Mouse (Mus musculus) leukemia stem cell, adult 10-12 weeks (primary cell): ENCODE results near the gene D1Ertd622e. TPM values are rescaled to one million over a fixed set of nuclear protein-coding genes. Genes with fewer than 3 reads are reported as not detected.

Source experiments
- polyA plus RNA-seq: library from polyadenylated mRNA; stranded (reverse); fragments of >175 nt; gene quantifications from 2 replicates; pipeline ENCODE4 v1.2.3, GENCODE M21; 2012; ENCODE audit warnings: low replicate concordance

The D1Ertd622e gene
- polyA plus RNA-seq: 5.6 and 33.0 TPM in 2 replicates

GRCm38 (mm10) chr1:97661406-97662241, at the start of gene D1Ertd622e:
Gene D1Ertd622e, minus strand, starts transcription at chr1:97662074.

Other genes starting within 250 kb of the D1Ertd622e start
- 1.0 and 3.6 TPM in 2 replicates for gene Gin1, start 108.1 kb upstream of the D1Ertd622e start, polyA plus RNA-seq
- gene Ppip5k2, start 108.3 kb upstream of the D1Ertd622e start, polyA plus RNA-seq: 1.7 and 4.9 TPM in 2 replicates